Mouse (Mus musculus): Measurements from ENCODE around the gene Fam104a.

Gene Fam104a
- long read RNA-seq, experiment 1, transcript Fam104a-201 (3 exons, 2,619 nt): major isoform, 75 of 83 reads
- long read RNA-seq, experiment 1, partial matches to known transcripts: 0 of 83 reads
- long read RNA-seq, experiment 1, other reads (novel, unspliced or antisense): 8 of 83 reads
- long read RNA-seq, experiment 2, transcript Fam104a-201 (3 exons, 2,619 nt): major isoform, 77 of 90 reads
- long read RNA-seq, experiment 2, partial matches to known transcripts: 2 of 90 reads
- long read RNA-seq, experiment 2, other reads (novel, unspliced or antisense): 11 of 90 reads

GRCm38 (mm10) chr11:113683957-113684706 lies at the start of gene Fam104a, which contains the start of gene D11Wsu47e:
Fam104a (minus strand) TSS chr11:113684155.
D11Wsu47e (plus strand) TSS chr11:113684412.
- intact Hi-C loops (cut with DNase I): loop anchor here (5.0 kb wide), 1 partner anchor 37 kb away; the partner anchor contains the start of gene Cog1

GRCm38 (mm10) chr11:113731945-113732612 lies 48.1 kb upstream of the Fam104a start:
- intact Hi-C loops (cut with DNase I): no loop called here

GRCm38 (mm10) chr11:113730879-113731278 lies 46.9 kb upstream of the Fam104a start:
- intact Hi-C loops (cut with DNase I): no loop called here

GRCm38 (mm10) chr11:113729917-113730316 lies 46.0 kb upstream of the Fam104a start:
- intact Hi-C loops (cut with DNase I): no loop called here

GRCm38 (mm10) chr11:113729239-113729638 lies 45.3 kb upstream of the Fam104a start:
- intact Hi-C loops (cut with DNase I): no loop called here

- intact Hi-C loops (cut with DNase I): no loop called here
Measured at GRCm38 (mm10) chr11:113727992-113728391, 44.0 kb upstream of the Fam104a start.

GRCm38 (mm10) chr11:113726994-113727888 lies 43.3 kb upstream of the Fam104a start:
- intact Hi-C loops (cut with DNase I): no loop called here

GRCm38 (mm10) chr11:113725235-113726048 lies 41.5 kb upstream of the Fam104a start:
- intact Hi-C loops (cut with DNase I): no loop called here

GRCm38 (mm10) chr11:113722405-113723090 lies 38.6 kb upstream of the Fam104a start:
- intact Hi-C loops (cut with DNase I): no loop called here

GRCm38 (mm10) chr11:113717767-113718424 lies 33.9 kb upstream of the Fam104a start:
- intact Hi-C loops (cut with DNase I): no loop called here

- intact Hi-C loops (cut with DNase I): no loop called here
Measured at GRCm38 (mm10) chr11:113716132-113716531, 32.2 kb upstream of the Fam104a start.

- intact Hi-C loops (cut with DNase I): no loop called here
Measured at GRCm38 (mm10) chr11:113715078-113715674, 31.2 kb upstream of the Fam104a start.

- intact Hi-C loops (cut with DNase I): no loop called here
Measured at GRCm38 (mm10) chr11:113711061-113711460, 27.1 kb upstream of the Fam104a start.

- intact Hi-C loops (cut with DNase I): no loop called here
Measured at GRCm38 (mm10) chr11:113710257-113710777, 26.4 kb upstream of the Fam104a start.

- intact Hi-C loops (cut with DNase I): no loop called here
Measured at GRCm38 (mm10) chr11:113709731-113710256, 25.8 kb upstream of the Fam104a start, which contains the start of gene Cpsf4l. Cpsf4l (minus strand) TSS chr11:113710017.

- intact Hi-C loops (cut with DNase I): no loop called here
Measured at GRCm38 (mm10) chr11:113709272-113709671, 25.3 kb upstream of the Fam104a start.

- intact Hi-C loops (cut with DNase I): no loop called here
Measured at GRCm38 (mm10) chr11:113708629-113709213, 24.8 kb upstream of the Fam104a start.
